Mouse (Mus musculus) kidney, embryonic 15.5 days (tissue): Measurements from ENCODE around the gene Asic1. TPM values are rescaled to one million over a fixed set of nuclear protein-coding genes. Genes with fewer than 3 reads are reported as not detected.
A peak's percentile ranks its signal among the peaks of the same experiment; 100 is the strongest.

Experiments
- ATAC-seq: fragments of 200-750 bp; cut with Nextera tagmentation; replicated peaks from 2 replicates; pipeline ENCODE4 v1.8.0; 2017; ENCODE audit warnings: moderate TSS enrichment; ENCODE audit not compliant: low FRiP score
- H3K27ac ChIP-seq: fragments of 300-500 bp; sonication (generic); 2 replicates; pipeline ENCODE4 v1.5.1; 2015; ENCODE audit warnings: mild to moderate bottlenecking, inconsistent platforms
- H3K27me3 ChIP-seq: fragments of 300-500 bp; sonication (generic); 2 replicates; pipeline ENCODE4 v1.6.1; 2015; ENCODE audit warnings: inconsistent platforms
- H3K36me3 ChIP-seq: fragments of 300-500 bp; sonication (generic); 2 replicates; pipeline ENCODE4 v1.6.1; 2015; ENCODE audit warnings: inconsistent platforms
- H3K4me1 ChIP-seq: fragments of 300-500 bp; sonication (generic); 2 replicates; pipeline ENCODE4 v1.6.1; 2015; ENCODE audit warnings: inconsistent platforms
- H3K4me2 ChIP-seq: fragments of 300-500 bp; sonication (generic); 2 replicates; pipeline ENCODE4 v1.6.1; 2015; ENCODE audit warnings: moderate library complexity, mild to moderate bottlenecking, inconsistent platforms
- H3K4me3 ChIP-seq: fragments of 300-500 bp; sonication (generic); replicated peaks from 2 replicates; pipeline ENCODE4 v1.5.1; 2015; ENCODE audit warnings: mild to moderate bottlenecking, inconsistent platforms
- H3K9ac ChIP-seq: fragments of 300-500 bp; sonication (generic); 2 replicates; pipeline ENCODE4 v1.6.1; 2015; ENCODE audit warnings: mild to moderate bottlenecking, inconsistent platforms
- H3K9me3 ChIP-seq: fragments of 300-500 bp; sonication (generic); replicated peaks from 2 replicates; pipeline ENCODE4 v1.6.1; 2016; ENCODE audit warnings: inconsistent platforms
- WGBS: fragments of 180-500 bp; shearing (Covaris S2); methylation state at CpG from one replicate; pipeline ENCODE4 v1.1.7; 2015; ENCODE audit warnings: mixed read lengths; 5-methylcytosine and 5-hydroxymethylcytosine counted together
- polyA plus RNA-seq: library from polyadenylated mRNA; unstranded; fragments of >200 nt; fragmentation: Nextera tagmentation; extraction: Ambion mirVana; gene quantifications from 2 replicates; pipeline ENCODE4 v1.2.1, GENCODE M21; 2015

Asic1 gene
- polyA plus RNA-seq, 1 experiment from 2014 or later: 1.8 TPM

- WGBS: 72% methylated on average over 12 of the region's 12 CpGs
Measured at GRCm38 (mm10) chr15:99716814-99717213, 46.6 kb downstream of the Asic1 start.

GRCm38 (mm10) chr15:99717386-99718334 lies 47.5 kb downstream of the Asic1 start, which contains the start of gene Gpd1:
TSS of gene Gpd1 (plus strand) at chr15:99717515.
- Histone ChIP-seq H3K27ac (peak within 1 kb of the TSS; percentile 73), H3K9me3 (no peaks in the 10 kb centered on the region), H3K27me3 (no peaks in the 10 kb centered on the region), H3K4me3 (peak within 1 kb of the TSS; percentile 20; the same call in 1 of the 2 replicates), H3K4me1 (peaks cover 58% of the 10 kb centered on the region), H3K36me3 (peaks cover 19% of the 10 kb centered on the region), H3K9ac (no peak within 1 kb of the TSS), H3K4me2 (peak within 1 kb of the TSS; percentile 41)
- 51% methylated on average over 26 of the region's 26 CpGs for WGBS
- peak; percentile 5; the same call in 1 of the 2 replicates for ATAC-seq

More at GRCm38 (mm10) chr15:99716814-99717213, 46.6 kb downstream of the Asic1 start:
- Histone ChIP-seq H3K9ac (no peak overlapping the region), H3K4me3 (no peak overlapping the region), H3K4me1 (peaks cover 57% of the 10 kb centered on the region), H3K27me3 (no peaks in the 10 kb centered on the region), H3K36me3 (peaks cover 27% of the 10 kb centered on the region), H3K27ac (no peak overlapping the region; the same call in 1 of the 2 replicates), H3K9me3 (no peaks in the 10 kb centered on the region), H3K4me2 (no peak overlapping the region)
- no peak for ATAC-seq

GRCm38 (mm10) chr15:99718461-99719021 lies 48.4 kb downstream of the Asic1 start:
- peaks cover 10% of the 10 kb centered on the region for H3K36me3 ChIP-seq
- H3K27ac ChIP-seq: peak overlapping the region; percentile 73; the same call in 1 of the 2 replicates
- H3K4me3 ChIP-seq: peak overlapping the region; percentile 20; the same call in 1 of the 2 replicates
- WGBS: 73% methylated on average over 9 of the region's 9 CpGs
- no peak overlapping the region for H3K9ac ChIP-seq
- peaks cover 61% of the 10 kb centered on the region for H3K4me1 ChIP-seq
- no peak for ATAC-seq
- H3K9me3 ChIP-seq: no peaks in the 10 kb centered on the region
- H3K4me2 ChIP-seq: peak overlapping the region; percentile 41
- H3K27me3 ChIP-seq: no peaks in the 10 kb centered on the region

- Histone ChIP-seq H3K27ac (no peak overlapping the region), H3K36me3 (no peaks in the 10 kb centered on the region), H3K27me3 (no peaks in the 10 kb centered on the region), H3K4me3 (no peak overlapping the region), H3K4me2 (no peak overlapping the region), H3K4me1 (peaks cover 75% of the 10 kb centered on the region), H3K9ac (no peak overlapping the region), H3K9me3 (no peaks in the 10 kb centered on the region)
- ATAC-seq: no peak
- WGBS: 84% methylated on average over 8 of the region's 8 CpGs
Measured at GRCm38 (mm10) chr15:99719865-99720264, 49.7 kb downstream of the Asic1 start.

- 0 out of 2 replicates have a peak overlapping the region, but pooled peaks have one; percentile 6 for H3K27ac ChIP-seq
- 76% methylated on average over 25 of the region's 25 CpGs for WGBS
- H3K9ac ChIP-seq: no peak overlapping the region
Measured at GRCm38 (mm10) chr15:99721921-99722743, 52.0 kb downstream of the Asic1 start.

GRCm38 (mm10) chr15:99723120-99723514 lies 52.9 kb downstream of the Asic1 start:
- Histone ChIP-seq H3K36me3 (peaks cover 8% of the 10 kb centered on the region), H3K27ac (peak overlapping the region; percentile 97), H3K4me1 (peaks cover 60% of the 10 kb centered on the region), H3K27me3 (no peaks in the 10 kb centered on the region), H3K4me3 (no peak overlapping the region), H3K9me3 (no peaks in the 10 kb centered on the region), H3K9ac (no peak overlapping the region), H3K4me2 (peak overlapping the region; percentile 70; the same call in 1 of the 2 replicates)
- WGBS: 65% methylated on average over 10 of the region's 10 CpGs
- ATAC-seq: no peak

More at GRCm38 (mm10) chr15:99721921-99722743, 52.0 kb downstream of the Asic1 start:
- Histone ChIP-seq H3K36me3 (no peaks in the 10 kb centered on the region), H3K4me3 (no peak overlapping the region), H3K27me3 (no peaks in the 10 kb centered on the region), H3K4me2 (no peak overlapping the region), H3K4me1 (peaks cover 66% of the 10 kb centered on the region), H3K9me3 (no peaks in the 10 kb centered on the region)
- ATAC-seq: no peak

GRCm38 (mm10) chr15:99723515-99724291 lies 53.5 kb downstream of the Asic1 start:
- H3K9ac ChIP-seq: peak overlapping the region; percentile 30
- ATAC-seq: peak; percentile 15; the same call in 1 of the 2 replicates

GRCm38 (mm10) chr15:99724292-99725021 lies 54.3 kb downstream of the Asic1 start:
- Histone ChIP-seq H3K4me1 (peaks cover 49% of the 10 kb centered on the region), H3K27ac (peak overlapping the region; percentile 97), H3K9ac (peak overlapping the region; percentile 30), H3K4me2 (peak overlapping the region; percentile 70), H3K9me3 (peaks cover 4% of the 10 kb centered on the region; the same call in 1 of the 2 replicates), H3K36me3 (peaks cover 22% of the 10 kb centered on the region), H3K27me3 (no peaks in the 10 kb centered on the region), H3K4me3 (peak overlapping the region; percentile 91)
- peak; percentile 48 for ATAC-seq
- 7% methylated on average over 16 of the region's 16 CpGs for WGBS

More at GRCm38 (mm10) chr15:99723515-99724291, 53.5 kb downstream of the Asic1 start:
- no peaks in the 10 kb centered on the region for H3K9me3 ChIP-seq
- no peaks in the 10 kb centered on the region for H3K27me3 ChIP-seq
- H3K36me3 ChIP-seq: peaks cover 14% of the 10 kb centered on the region
- peaks cover 54% of the 10 kb centered on the region for H3K4me1 ChIP-seq
- H3K27ac ChIP-seq: peak overlapping the region; percentile 97
- H3K4me3 ChIP-seq: no peak overlapping the region
- WGBS: 15% methylated on average over 11 of the region's 11 CpGs
- peak overlapping the region; percentile 70 for H3K4me2 ChIP-seq

- WGBS: under 1% methylated on average over 63 of the region's 68 CpGs
- peak; percentile 92 for ATAC-seq
Measured at GRCm38 (mm10) chr15:99725341-99726155, 55.4 kb downstream of the Asic1 start, which contains the start of gene Cox14. TSS of gene Cox14 (plus strand) at chr15:99725618.

More at GRCm38 (mm10) chr15:99725341-99726155, 55.4 kb downstream of the Asic1 start, which contains the start of gene Cox14:
- Histone ChIP-seq H3K4me2 (peak within 1 kb of the TSS; percentile 70), H3K27me3 (no peaks in the 10 kb centered on the region), H3K9ac (peak within 1 kb of the TSS; percentile 93), H3K9me3 (peaks cover 4% of the 10 kb centered on the region; the same call in 1 of the 2 replicates), H3K36me3 (peaks cover 29% of the 10 kb centered on the region), H3K4me3 (peak within 1 kb of the TSS; percentile 91), H3K4me1 (peaks cover 49% of the 10 kb centered on the region), H3K27ac (peak within 1 kb of the TSS; percentile 97)
